Mouse (Mus musculus) MEL (cell line): ENCODE measurements around the gene Crbn.

Experiments
- BHLHE40 ChIP-seq: IDR thresholded peaks from 2 replicates; pipeline ENCODE4 v1.6.1; 2012; ENCODE audit warnings: low read depth, mild to moderate bottlenecking, inconsistent platforms, low read length, improper control_type of control experiment, borderline replicate concordance
- CTCF ChIP-seq, 3 experiments: IDR thresholded peaks in 2 of 3; conservative IDR thresholded peaks in 1 of 3; 2 replicates each; pipeline ENCODE4 v1.5.1; 2011 to 2012; ENCODE audit warnings: low read length in 3 of 3, low read depth in 2 of 3, mild to moderate bottlenecking in 2 of 3, improper control_type of control experiment in 1 of 3, inconsistent platforms in 1 of 3, mixed read lengths in 1 of 3, moderate library complexity in 1 of 3; ENCODE audit not compliant: control insufficient read depth in 1 of 3, insufficient read depth in 1 of 3, poor library complexity in 1 of 3, severe bottlenecking in 1 of 3
- E2F4 ChIP-seq: IDR thresholded peaks from 2 replicates; pipeline ENCODE4 v1.6.1; 2011; ENCODE audit warnings: low read depth, low read length, improper control_type of control experiment, borderline replicate concordance
- EP300 ChIP-seq, 2 experiments: IDR thresholded peaks; 2 replicates each; pipeline ENCODE4 v1.6.1; 2011; ENCODE audit warnings: improper control_type of control experiment in 2 of 2, low read length in 2 of 2, low read depth in 1 of 2, mild to moderate bottlenecking in 1 of 2
- GATA1 ChIP-seq: IDR thresholded peaks from 2 replicates; pipeline ENCODE4 v1.6.1; 2011; ENCODE audit warnings: low read depth, low read length, improper control_type of control experiment
- POLR2A ChIP-seq, 2 experiments: IDR thresholded peaks; 2 replicates each; pipeline ENCODE4 v1.6.1; 2011 to 2012; ENCODE audit warnings: low read length in 2 of 2, mild to moderate bottlenecking in 2 of 2, control low read depth in 1 of 2, improper control_type of control experiment in 1 of 2, low read depth in 1 of 2, moderate library complexity in 1 of 2; ENCODE audit not compliant: control insufficient read depth in 1 of 2, insufficient read depth in 1 of 2, poor library complexity in 1 of 2
- TAL1 ChIP-seq: IDR thresholded peaks from 2 replicates; pipeline ENCODE4 v1.6.1; 2012; ENCODE audit warnings: mild to moderate bottlenecking, inconsistent platforms, low read length, moderate library complexity, mixed read lengths
- ZC3H11A ChIP-seq: IDR thresholded peaks from 2 replicates; pipeline ENCODE4 v1.6.1; 2012; ENCODE audit warnings: low read depth, mild to moderate bottlenecking, inconsistent platforms, low read length, improper control_type of control experiment

DNA sequence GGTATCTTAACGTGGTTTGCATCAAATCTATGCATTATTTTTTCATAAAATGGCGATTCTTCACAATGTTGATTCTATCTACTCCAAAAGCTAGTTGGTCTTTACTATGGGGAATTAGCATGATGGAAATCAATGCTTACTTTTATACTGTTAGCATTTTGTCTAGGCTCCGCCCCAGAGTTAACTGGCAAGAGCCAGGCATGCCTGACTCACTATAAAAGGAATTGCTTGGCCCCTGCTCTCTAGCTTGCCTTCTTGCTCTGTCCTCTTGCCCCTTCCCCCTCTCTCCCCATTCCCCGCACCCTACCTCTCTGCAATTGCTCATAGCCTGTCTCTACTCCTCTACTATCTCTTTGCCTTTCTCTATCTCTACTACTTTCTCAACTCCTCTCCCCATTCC lies 33.1 kb downstream of the Crbn start:
- no peak for TF ChIP-seq TAL1
- no peak for TF ChIP-seq CTCF (IDR thresholded peaks at IDR 0.05 in 2 of 3, conservative IDR thresholded peaks at IDR 0.05 in 1 of 3; ENCODE audit: control insufficient read depth in 1 of 3, insufficient read depth in 1 of 3, low read depth in 2 of 3, low read length in 3 of 3, poor library complexity in 1 of 3, severe bottlenecking in 1 of 3)
- no peak for TF ChIP-seq POLR2A (IDR thresholded peaks at IDR 0.05; ENCODE audit: control insufficient read depth in 1 of 2, insufficient read depth in 1 of 2, low read depth in 1 of 2, low read length in 2 of 2, poor library complexity in 1 of 2)
- TF ChIP-seq EP300 (IDR thresholded peaks at IDR 0.05; ENCODE audit: low read depth in 1 of 2, low read length in 2 of 2) = no peak
- TF ChIP-seq E2F4 = no peak
- no peak for TF ChIP-seq ZC3H11A
- TF ChIP-seq BHLHE40 = no peak
- TF ChIP-seq GATA1 = no peak
